Mouse (Mus musculus): ENCODE data around the gene Pbld2. TPM values are rescaled to one million over a fixed set of nuclear protein-coding genes. Genes with fewer than 3 reads are reported as not detected.

The Pbld2 gene
- polyA plus RNA-seq, 1 experiment from 2014 or later: 1.1 TPM

Other genes with a start within 250 kb of the Pbld2 start
- 119 and 135 TPM in 2 replicates for gene Ccar1, start 232.0 kb upstream of the Pbld2 start, polyA plus RNA-seq (2015; fragmentation: Nextera tagmentation; extraction: Ambion mirVana)
- gene Tet1, start 115.3 kb upstream of the Pbld2 start, polyA plus RNA-seq (2015; fragmentation: Nextera tagmentation; extraction: Ambion mirVana): 35.0 and 40.0 TPM in 2 replicates
- 18.7 and 19.1 TPM in 2 replicates for gene Slc25a16, start 103.7 kb upstream of the Pbld2 start, polyA plus RNA-seq (2015; fragmentation: Nextera tagmentation; extraction: Ambion mirVana)
- gene Dna2, start 77.3 kb upstream of the Pbld2 start, polyA plus RNA-seq (2015; fragmentation: Nextera tagmentation; extraction: Ambion mirVana): 8.4 and 9.0 TPM in 2 replicates
- 58.3 and 63.6 TPM in 2 replicates for gene Rufy2, start 44.1 kb upstream of the Pbld2 start, polyA plus RNA-seq (2015; fragmentation: Nextera tagmentation; extraction: Ambion mirVana)
- gene Hnrnph3, start 98 bp upstream of the Pbld2 start, polyA plus RNA-seq (2015; fragmentation: Nextera tagmentation; extraction: Ambion mirVana): 191 and 209 TPM in 2 replicates
- gene Pbld1, start 35.8 kb downstream of the Pbld2 start, polyA plus RNA-seq (2015; fragmentation: Nextera tagmentation; extraction: Ambion mirVana): 0.87 and 1.6 TPM in 2 replicates
- gene Atoh7, start 75.3 kb downstream of the Pbld2 start, polyA plus RNA-seq (2015; fragmentation: Nextera tagmentation; extraction: Ambion mirVana): 0.51 and 0.81 TPM in 2 replicates
- 0.15 and 0.17 TPM in 2 replicates for gene Mypn, start 179.6 kb downstream of the Pbld2 start, polyA plus RNA-seq (2015; fragmentation: Nextera tagmentation; extraction: Ambion mirVana)
- gene Herc4, start 219.5 kb downstream of the Pbld2 start, polyA plus RNA-seq (2015; fragmentation: Nextera tagmentation; extraction: Ambion mirVana): 32.8 and 35.4 TPM in 2 replicates